Comparison of ENCODE assay signal across 23 mouse cellular contexts in the genomic region with DNA sequence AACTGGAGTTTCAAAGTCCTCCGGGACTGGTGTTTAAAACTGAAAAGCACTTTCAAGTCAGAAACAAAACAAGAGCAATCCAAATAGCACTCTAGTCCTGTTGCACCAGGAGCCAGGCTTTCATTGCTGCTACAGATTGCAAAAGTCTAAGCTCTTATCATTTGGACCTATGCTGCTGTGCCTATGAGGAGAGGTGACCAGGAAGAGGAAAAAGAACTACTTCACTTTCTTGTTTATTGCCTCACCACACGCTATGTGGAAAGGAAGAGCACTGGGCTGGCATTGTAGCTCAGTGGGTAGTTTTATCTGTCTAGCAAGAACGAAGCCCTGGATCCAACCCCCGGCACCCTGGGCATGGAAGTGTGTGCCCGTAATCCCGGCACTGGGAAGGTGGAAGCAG. TPM values are rescaled to one million over a fixed set of nuclear protein-coding genes. Genes with fewer than 3 reads are reported as not detected.
A peak's percentile ranks its signal among the peaks of the same experiment; 100 is the strongest.
DNase-seq lines count a peak whose midpoint lies in the region; ATAC-seq and TF ChIP-seq lines count a peak whose summit lies in the region.
"Had no signal": no experiment of that assay in that cellular context is flagged by ENCODE, and none has a peak within 500 bp of the region (broad histone marks: within the 10 kb centered on the region; RNA-seq: fewer than 3 reads in every experiment).

No protein-coding gene starts in this region.

- TF ChIP-seq CTCF in left cerebral cortex, adult 2 months (IDR thresholded peaks at IDR 0.05): no peak

- H3K9me3 ChIP-seq in intestine, embryonic 16.5 days (ENCODE audit: control insufficient read depth, low read length): no peaks in the 10 kb centered on the region
- H3K9me3 ChIP-seq: embryonic facial prominence, embryonic 10.5 days; liver, embryonic 13.5 days; neural tube, embryonic 15.5 days had no signal

- peaks cover 8% of the 10 kb centered on the region; the same call in 1 of the 2 replicates for H3K4me1 ChIP-seq in intestine, embryonic 16.5 days (ENCODE audit: control insufficient read depth, insufficient read depth, low read length)
- H3K4me1 ChIP-seq: liver, embryonic 13.5 days; neural tube, embryonic 15.5 days had no signal

- WGBS in intestine, embryonic 16.5 days: 71% methylated on average over 6 of the region's 6 CpGs

- no peak overlapping the region for H3K4me3 ChIP-seq in left cerebral cortex, adult 2 months
- H3K4me3 ChIP-seq in intestine, embryonic 16.5 days (ENCODE audit: low read length): no peak overlapping the region
- H3K4me3 ChIP-seq: embryonic facial prominence, embryonic 10.5 days; heart, adult 2 months; liver, embryonic 13.5 days; neural tube, embryonic 15.5 days had no signal

- H3K36me3 ChIP-seq in intestine, embryonic 16.5 days (ENCODE audit: control insufficient read depth, insufficient read depth, low read length): no peaks in the 10 kb centered on the region
- H3K36me3 ChIP-seq: embryonic facial prominence, embryonic 10.5 days; liver, embryonic 13.5 days; neural tube, embryonic 15.5 days had no signal

- DNase-seq in left cerebral cortex, adult 2 months (ENCODE audit: extremely low spot score in 1 of 2, low spot score in 2 of 2): no peak
- no peak for DNase-seq in left cerebral cortex, postnatal 10 days (ENCODE audit: extremely low spot score in 1 of 2, low spot score in 2 of 2)
- DNase-seq in 416B (ENCODE audit: low read depth): peak; percentile 65
- DNase-seq in kidney, adult 9 months: no peak
- DNase-seq in retina, postnatal 1 day: no peak
- no peak for DNase-seq in heart, postnatal 10 days
- DNase-seq: adrenal gland, postnatal 14 days; cerebellum, adult 8-10 months; gastrocnemius, postnatal 25 days; heart, adult 2 months; heart, postnatal 36 days; liver, embryonic 13.5 days; spleen, adult 18-20 months had no signal

- intact Hi-C loops in left cerebral cortex, adult 2 months (cut with DNase I): no loop called here
- intact Hi-C loops in left cerebral cortex, postnatal 10 days (cut with DNase I): no loop called here
- intact Hi-C loops in heart, postnatal 10 days (cut with DNase I): no loop called here

- H3K27ac ChIP-seq in left cerebral cortex, adult 2 months: peak overlapping the region; percentile 7; the same call in 1 of the 2 replicates
- H3K27ac ChIP-seq in intestine, embryonic 16.5 days (ENCODE audit: low read length): 0 out of 2 replicates have a peak overlapping the region, but pooled peaks have one; percentile 12
- H3K27ac ChIP-seq: embryonic facial prominence, embryonic 10.5 days; heart, adult 2 months; hindbrain, embryonic 14.5 days; kidney, postnatal 0 days; liver, embryonic 13.5 days; macrophage; neural tube, embryonic 15.5 days had no signal

- peak; percentile 71 for ATAC-seq in intestine, embryonic 16.5 days
- ATAC-seq in megakaryocyte progenitor cell, adult 5-6 weeks (replicated peaks; ENCODE audit: poor library complexity): peak; percentile 91
- ATAC-seq: CD4-positive, CD25-positive, alpha-beta regulatory T cell, adult 4 months; forebrain, embryonic 16.5 days had no signal

- H3K4me2 ChIP-seq in intestine, embryonic 16.5 days (ENCODE audit: low read depth, low read length): no peak overlapping the region
- H3K4me2 ChIP-seq: hindbrain, embryonic 14.5 days; liver, embryonic 13.5 days; midbrain, embryonic 11.5 days; neural tube, embryonic 15.5 days had no signal

- H3K27me3 ChIP-seq in intestine, embryonic 16.5 days (replicated peaks; ENCODE audit: control insufficient read depth, insufficient read depth, low read length): no peaks in the 10 kb centered on the region
- H3K27me3 ChIP-seq: neural tube, embryonic 15.5 days had no signal

- H3K9ac ChIP-seq in intestine, embryonic 16.5 days (ENCODE audit: low read depth, low read length): no peak overlapping the region
- H3K9ac ChIP-seq: hindbrain, embryonic 14.5 days; liver, embryonic 13.5 days; neural tube, embryonic 15.5 days had no signal

RNA-seq across cellular contexts. Expression of gene Rflnb, which starts 5.8 kb away (rescaled TPM):
- total RNA-seq in left cerebral cortex, adult 2 months (2021): 1 to 10 TPM; 8.5 to 9.7 TPM
- 10 to 100 TPM; 27.3 to 29.6 TPM for total RNA-seq in left cerebral cortex, postnatal 10 days (2021)
- polyA plus RNA-seq in intestine, embryonic 16.5 days (2015; fragmentation: Nextera tagmentation; extraction: Ambion mirVana): 43.3 and 48.8 TPM in 2 replicates
- total RNA-seq in megakaryocyte progenitor cell, adult 5-6 weeks (2015): 14.7 and 19.3 TPM in 2 replicates
- 20.9 and 21.4 TPM in 2 replicates for total RNA-seq in megakaryocyte progenitor cell, adult 5-6 weeks (2017)
- 10 to 100 TPM; 66.9 to 74.5 TPM for total RNA-seq in heart, postnatal 10 days (2021)

RNA-seq across cellular contexts. Expression of gene 1700016K19Rik, which starts 33.6 kb away (rescaled TPM):
- total RNA-seq in left cerebral cortex, adult 2 months (2021): 1 to 10 TPM; 2.7 to 3.9 TPM
- 1 to 10 TPM; 4.5 to 6.2 TPM for total RNA-seq in left cerebral cortex, postnatal 10 days (2021)
- 2.1 and 2.6 TPM in 2 replicates for polyA plus RNA-seq in intestine, embryonic 16.5 days (2015; fragmentation: Nextera tagmentation; extraction: Ambion mirVana)
- not detected in 2 replicates for total RNA-seq in megakaryocyte progenitor cell, adult 5-6 weeks (2015)
- not detected in 2 replicates for total RNA-seq in megakaryocyte progenitor cell, adult 5-6 weeks (2017)
- total RNA-seq in heart, postnatal 10 days (2021): not detected
- total RNA-seq: adrenal gland, postnatal 14 days; gastrocnemius, postnatal 25 days; heart, adult 2 months; heart, postnatal 36 days had no signal
- polyA plus RNA-seq: CD4-positive, CD25-positive, alpha-beta regulatory T cell, adult 4 months; liver, embryonic 13.5 days; macrophage; midbrain, embryonic 11.5 days had no signal
